Mouse (Mus musculus) forebrain, embryonic 11.5 days (tissue): ENCODE results near the gene Zfp598. TPM values are rescaled to one million over a fixed set of nuclear protein-coding genes. Genes with fewer than 3 reads are reported as not detected.
A peak's percentile ranks its signal among the peaks of the same experiment; 100 is the strongest.

Source experiments
- ATAC-seq: fragments of 200-750 bp; cut with Nextera tagmentation; replicated peaks from 2 replicates; pipeline ENCODE4 v1.8.0; 2017; ENCODE audit warnings: moderate TSS enrichment; ENCODE audit not compliant: low FRiP score
- DNase-seq: peaks from one replicate; pipeline ENCODE4 v3.0.0-alpha.2; 2017; ENCODE audit warnings: low spot score
- H3K27ac ChIP-seq: fragments of 300-500 bp; sonication (generic); 2 replicates; pipeline ENCODE4 v1.5.1; 2014; ENCODE audit warnings: low read depth, low read length
- H3K27me3 ChIP-seq: fragments of 300-500 bp; sonication (generic); 2 replicates; pipeline ENCODE4 v1.6.1; 2014; ENCODE audit warnings: mild to moderate bottlenecking, low read length, mixed read lengths; ENCODE audit not compliant: control insufficient read depth, insufficient read depth
- H3K36me3 ChIP-seq: fragments of 300-500 bp; sonication (generic); 2 replicates; pipeline ENCODE4 v1.6.1; 2014; ENCODE audit warnings: mild to moderate bottlenecking, low read length, moderate library complexity, mixed read lengths; ENCODE audit not compliant: control insufficient read depth, insufficient read depth
- H3K4me1 ChIP-seq: fragments of 300-500 bp; sonication (generic); replicated peaks from 2 replicates; pipeline ENCODE4 v1.6.1; 2014; ENCODE audit warnings: low read length, mixed read lengths; ENCODE audit not compliant: control insufficient read depth, insufficient read depth
- H3K4me2 ChIP-seq: fragments of 300-500 bp; sonication (generic); 2 replicates; pipeline ENCODE4 v1.6.1; 2014; ENCODE audit warnings: low read depth, mild to moderate bottlenecking, low read length, moderate library complexity, mixed read lengths; ENCODE audit not compliant: severe bottlenecking
- H3K4me3 ChIP-seq: fragments of 300-500 bp; sonication (generic); 2 replicates; pipeline ENCODE4 v1.5.1; 2014; ENCODE audit warnings: low read depth, low read length
- H3K9ac ChIP-seq: fragments of 300-500 bp; sonication (generic); 2 replicates; pipeline ENCODE4 v1.6.1; 2014; ENCODE audit warnings: low read length
- H3K9me3 ChIP-seq: fragments of 300-500 bp; sonication (generic); 2 replicates; pipeline ENCODE4 v1.6.1; 2016; ENCODE audit warnings: low read length, mixed read lengths; ENCODE audit not compliant: control insufficient read depth
- WGBS: fragments of 180-500 bp; shearing (Covaris S2); extraction: QIAGEN DNeasy Blood & Tissue Kit; methylation state at CpG from one replicate; pipeline ENCODE4 v1.1.7; 2014; 5-methylcytosine and 5-hydroxymethylcytosine counted together
- polyA plus RNA-seq: library from polyadenylated mRNA; unstranded; fragments of >200 nt; fragmentation: Nextera tagmentation; extraction: Ambion mirVana; gene quantifications from 2 replicates; pipeline ENCODE4 v1.2.1, GENCODE M21; 2014

The Zfp598 gene
- polyA plus RNA-seq, 1 experiment from 2014 or later: 37.6 TPM

- DNase-seq (no peak), ATAC-seq (no peak)
- Histone ChIP-seq H3K4me2 (peak overlapping the region; percentile 64), H3K4me1 (peaks cover 13% of the 10 kb centered on the region), H3K36me3 (no peaks in the 10 kb centered on the region), H3K27ac (peak overlapping the region; percentile 66; the same call in 1 of the 2 replicates), H3K4me3 (peak overlapping the region; percentile 99), H3K9me3 (no peaks in the 10 kb centered on the region), H3K27me3 (no peaks in the 10 kb centered on the region), H3K9ac (peak overlapping the region; percentile 95)
- 20% methylated on average over 8 of the region's 8 CpGs for WGBS
Measured at GRCm38 (mm10) chr17:24670246-24670844, 858 bp downstream of the Zfp598 start.

GRCm38 (mm10) chr17:24671346-24671745 is 1.9 kb downstream of the Zfp598 start:
- Histone ChIP-seq H3K9me3 (no peaks in the 10 kb centered on the region), H3K4me2 (peak overlapping the region; percentile 64; the same call in 1 of the 2 replicates), H3K4me1 (peaks cover 13% of the 10 kb centered on the region), H3K36me3 (no peaks in the 10 kb centered on the region), H3K27ac (no peak overlapping the region), H3K9ac (peak overlapping the region; percentile 14; the same call in 1 of the 2 replicates), H3K27me3 (no peaks in the 10 kb centered on the region), H3K4me3 (no peak overlapping the region)
- no peak for DNase-seq
- no peak for ATAC-seq
- 80% methylated on average over 5 of the region's 5 CpGs for WGBS

GRCm38 (mm10) chr17:24672141-24672540 is 2.7 kb downstream of the Zfp598 start:
- Histone ChIP-seq H3K4me2 (0 out of 2 replicates have a peak overlapping the region, but pooled peaks have one; percentile 8), H3K4me3 (no peak overlapping the region)
- no peak for DNase-seq

GRCm38 (mm10) chr17:24674277-24674676 is 4.8 kb downstream of the Zfp598 start:
- Histone ChIP-seq H3K27me3 (no peaks in the 10 kb centered on the region), H3K9ac (no peak overlapping the region)
- WGBS: 85% methylated on average over 7 of the region's 7 CpGs

More at GRCm38 (mm10) chr17:24672141-24672540, 2.7 kb downstream of the Zfp598 start:
- H3K27ac ChIP-seq: no peak overlapping the region
- no peak for ATAC-seq
- no peaks in the 10 kb centered on the region for H3K27me3 ChIP-seq
- peak overlapping the region; percentile 17; the same call in 1 of the 2 replicates for H3K9ac ChIP-seq
- peaks cover 13% of the 10 kb centered on the region for H3K4me1 ChIP-seq
- H3K36me3 ChIP-seq: no peaks in the 10 kb centered on the region; the same call in 1 of the 2 replicates
- no peaks in the 10 kb centered on the region for H3K9me3 ChIP-seq
- 31% methylated on average over 5 of the region's 5 CpGs for WGBS

GRCm38 (mm10) chr17:24676187-24676586 is 6.7 kb downstream of the Zfp598 start:
- no peak overlapping the region for H3K4me3 ChIP-seq
- H3K36me3 ChIP-seq: peaks cover 13% of the 10 kb centered on the region; the same call in 1 of the 2 replicates
- H3K9me3 ChIP-seq: no peaks in the 10 kb centered on the region
- no peak overlapping the region for H3K9ac ChIP-seq
- no peak overlapping the region for H3K27ac ChIP-seq
- peak; percentile 80 for DNase-seq
- 0 out of 2 replicates have a peak, but pooled peaks have one; percentile 46 for ATAC-seq
- H3K27me3 ChIP-seq: no peaks in the 10 kb centered on the region
- peaks cover 3% of the 10 kb centered on the region for H3K4me1 ChIP-seq
- WGBS: 54% methylated on average over 2 of the region's 2 CpGs
- H3K4me2 ChIP-seq: no peak overlapping the region

More at GRCm38 (mm10) chr17:24674277-24674676, 4.8 kb downstream of the Zfp598 start:
- ATAC-seq: no peak
- no peaks in the 10 kb centered on the region for H3K9me3 ChIP-seq
- H3K4me3 ChIP-seq: no peak overlapping the region
- H3K36me3 ChIP-seq: peaks cover 6% of the 10 kb centered on the region; the same call in 1 of the 2 replicates
- no peak overlapping the region for H3K27ac ChIP-seq
- H3K4me2 ChIP-seq: no peak overlapping the region
- DNase-seq: no peak
- peaks cover 11% of the 10 kb centered on the region for H3K4me1 ChIP-seq

GRCm38 (mm10) chr17:24676877-24677276 is 7.4 kb downstream of the Zfp598 start:
- DNase-seq (no peak), ATAC-seq (no peak)
- Histone ChIP-seq H3K36me3 (peaks cover 13% of the 10 kb centered on the region; the same call in 1 of the 2 replicates), H3K4me2 (no peak overlapping the region), H3K4me3 (no peak overlapping the region), H3K9me3 (no peaks in the 10 kb centered on the region), H3K4me1 (no peaks in the 10 kb centered on the region; the same call in 1 of the 2 replicates), H3K27me3 (no peaks in the 10 kb centered on the region), H3K9ac (no peak overlapping the region), H3K27ac (no peak overlapping the region)
- WGBS: 96% methylated on average over 5 of the region's 5 CpGs

- Histone ChIP-seq H3K9ac (no peak overlapping the region), H3K27ac (no peak overlapping the region), H3K4me1 (no peaks in the 10 kb centered on the region), H3K4me2 (no peak overlapping the region), H3K4me3 (no peak overlapping the region), H3K27me3 (no peaks in the 10 kb centered on the region), H3K9me3 (no peaks in the 10 kb centered on the region), H3K36me3 (peaks cover 13% of the 10 kb centered on the region; the same call in 1 of the 2 replicates)
- ATAC-seq (no peak), DNase-seq (no peak)
- 93% methylated on average over 24 of the region's 24 CpGs for WGBS
Measured at GRCm38 (mm10) chr17:24677500-24678080, 8.1 kb downstream of the Zfp598 start.

- Histone ChIP-seq H3K9ac (no peak overlapping the region), H3K9me3 (no peaks in the 10 kb centered on the region), H3K4me1 (0 out of 2 replicates have a peak, but pooled peaks cover 7% of the 10 kb centered on the region), H3K27ac (no peak overlapping the region), H3K36me3 (no peaks in the 10 kb centered on the region), H3K27me3 (peaks cover 32% of the 10 kb centered on the region), H3K4me2 (peak overlapping the region; percentile 32), H3K4me3 (no peak overlapping the region)
- ATAC-seq: no peak
- WGBS: 20% methylated on average over 16 of the region's 16 CpGs
- no peak for DNase-seq
Measured at GRCm38 (mm10) chr17:24686514-24686913, 17.0 kb downstream of the Zfp598 start.
